Mouse (Mus musculus): Measurements from ENCODE around the gene Tmem132c.
A peak's percentile ranks its signal among the peaks of the same experiment; 100 is the strongest.

Gene Tmem132c

DNA sequence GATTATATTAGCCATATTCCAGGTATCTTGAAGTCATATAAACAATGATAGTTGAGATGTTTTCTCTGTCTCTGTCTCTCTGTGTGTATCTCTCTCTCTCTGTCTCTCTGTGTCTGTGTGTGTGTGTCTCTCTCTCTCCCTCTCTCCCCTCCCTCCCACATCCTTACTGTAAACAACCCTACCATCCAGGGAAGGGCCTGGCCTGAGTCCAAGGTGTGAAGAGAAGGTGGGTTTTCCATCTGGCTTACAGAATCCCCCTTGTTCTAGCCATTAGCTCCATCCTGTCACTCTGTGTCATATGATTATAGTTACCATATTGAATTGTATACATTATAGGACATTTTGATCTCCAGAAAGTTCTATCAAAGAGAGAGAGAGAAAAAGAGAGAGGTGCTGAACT, 182.3 kb downstream of the Tmem132c start:
- DNase-seq: no peak

DNA sequence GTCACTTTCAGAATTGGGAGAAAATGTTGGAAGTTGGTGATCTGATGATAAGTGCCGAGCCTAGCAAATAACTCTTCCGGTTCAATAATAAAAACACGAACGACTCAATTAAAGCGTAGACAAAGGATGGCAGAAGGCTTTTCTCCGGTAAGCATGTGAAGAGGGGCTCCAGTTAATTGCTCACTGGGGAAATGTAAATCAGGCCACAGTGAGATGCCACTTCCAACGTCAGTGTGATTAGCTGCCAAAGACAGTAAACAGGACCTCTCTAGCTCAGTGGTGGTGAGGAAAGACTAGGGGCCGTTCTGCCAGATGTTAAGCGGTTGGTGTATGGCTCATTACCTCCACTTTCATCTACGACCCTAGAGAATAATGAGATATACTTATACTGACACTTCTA, 187.5 kb downstream of the Tmem132c start:
- DNase-seq: no peak

DNA sequence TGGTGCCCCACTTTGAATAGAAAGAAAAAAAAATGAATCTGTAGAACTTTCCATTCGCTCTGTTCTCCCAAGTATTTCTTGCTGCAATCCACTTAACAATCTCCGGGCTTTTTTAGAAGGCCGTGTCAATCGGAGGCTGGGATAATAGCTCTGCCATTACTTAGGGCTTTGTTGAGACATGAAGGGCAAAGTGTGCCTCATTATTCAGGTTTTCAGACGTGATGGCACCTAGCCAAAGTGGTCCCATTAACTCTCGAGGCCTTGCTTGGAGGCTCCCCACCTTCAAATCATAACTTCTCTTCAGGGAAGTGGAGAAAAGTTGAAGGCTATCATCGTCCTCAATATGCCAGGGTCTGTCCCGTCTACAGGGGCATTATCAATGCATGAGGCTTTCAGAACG, 190.0 kb downstream of the Tmem132c start:
- no peak for DNase-seq

DNA sequence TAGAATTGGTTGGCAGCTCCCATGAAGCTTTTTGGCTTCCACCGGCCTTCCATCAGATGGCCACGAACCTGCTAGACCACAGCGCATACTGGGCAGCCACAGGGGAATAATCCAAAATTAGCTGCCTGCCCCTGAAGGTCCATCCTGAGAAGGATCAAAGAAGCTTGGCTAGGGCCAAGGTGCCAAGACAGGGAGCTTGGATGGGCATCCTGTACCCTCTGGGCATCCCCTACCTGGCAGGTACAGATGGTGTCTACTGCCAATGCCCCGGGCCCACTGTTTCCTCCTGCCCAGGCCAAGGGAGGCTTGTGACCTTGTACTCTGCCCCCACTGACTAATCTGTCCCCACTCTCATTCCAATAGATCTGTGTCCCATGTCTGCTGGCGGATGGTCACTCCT, 195.2 kb downstream of the Tmem132c start:
- no peak for DNase-seq

GRCm38 (mm10) chr5:127438639-127439038, 197.0 kb downstream of the Tmem132c start:
- DNase-seq: no peak

DNA sequence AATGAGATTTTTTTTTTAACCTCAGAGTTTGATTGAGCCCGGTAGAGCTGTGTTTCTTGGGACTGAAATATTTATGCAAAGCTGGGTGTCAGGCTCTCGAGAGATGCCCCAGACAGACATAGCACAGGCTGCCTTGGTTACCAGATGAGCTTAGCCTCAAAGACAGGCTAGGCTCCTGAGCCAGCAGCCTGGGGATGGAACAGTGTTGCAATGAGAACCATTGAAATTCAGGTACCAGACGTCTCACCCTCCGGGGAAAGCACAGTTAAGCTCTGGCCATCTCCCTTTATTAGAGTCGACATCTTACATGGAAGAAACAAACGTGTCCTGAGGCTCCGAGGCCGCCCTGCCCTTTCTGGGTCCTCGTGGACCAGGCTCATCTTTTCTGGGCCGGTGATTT, 200.4 kb downstream of the Tmem132c start:
- no peak for DNase-seq

DNA sequence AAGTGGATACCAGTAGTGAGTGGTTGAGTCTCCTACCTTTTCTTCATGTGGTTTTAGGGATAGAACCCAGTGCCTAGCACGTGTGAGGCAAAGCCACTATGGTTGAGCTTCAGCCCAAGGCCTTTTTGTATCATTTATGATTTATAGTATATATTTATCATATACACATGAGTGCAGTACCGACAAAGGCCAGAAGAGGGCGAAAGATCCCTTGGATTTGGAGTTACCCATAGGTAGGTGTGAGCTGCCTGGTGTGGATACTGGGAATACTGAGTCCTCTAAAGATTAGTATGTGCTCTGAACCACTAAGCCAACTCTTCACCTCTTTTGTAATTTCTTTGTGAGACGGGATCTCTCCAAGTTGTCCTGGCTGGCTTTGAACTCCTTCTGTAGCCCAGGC, 212.0 kb downstream of the Tmem132c start:
- DNase-seq: no peak

- no peak for DNase-seq
Observed at GRCm38 (mm10) chr5:127454068-127454467, 212.5 kb downstream of the Tmem132c start.

DNA sequence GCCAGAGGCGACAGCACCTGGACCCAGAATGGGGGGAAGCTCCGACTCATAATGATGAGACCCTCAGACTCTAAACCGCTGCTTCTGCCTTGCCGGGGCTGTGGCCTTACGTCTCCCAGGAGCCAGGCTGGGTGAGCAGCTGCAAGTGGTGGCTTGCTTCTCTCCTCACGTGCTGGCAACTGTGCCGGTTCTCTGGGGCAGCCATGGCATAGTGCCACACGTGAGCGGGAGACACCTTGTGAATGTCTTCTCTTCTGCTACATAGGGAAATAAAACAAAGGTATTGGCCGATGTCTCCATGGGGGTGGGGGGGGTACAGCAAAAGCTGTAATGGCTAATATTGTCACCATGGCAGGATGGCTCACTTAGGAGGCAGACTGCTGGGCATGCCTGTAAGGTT, 214.5 kb downstream of the Tmem132c start:
- DNase-seq: no peak

- peak; percentile 97 for DNase-seq
Observed at GRCm38 (mm10) chr5:127468151-127468550, 226.5 kb downstream of the Tmem132c start.

- DNase-seq: no peak
Observed at GRCm38 (mm10) chr5:127470351-127470750, 228.7 kb downstream of the Tmem132c start.

DNA sequence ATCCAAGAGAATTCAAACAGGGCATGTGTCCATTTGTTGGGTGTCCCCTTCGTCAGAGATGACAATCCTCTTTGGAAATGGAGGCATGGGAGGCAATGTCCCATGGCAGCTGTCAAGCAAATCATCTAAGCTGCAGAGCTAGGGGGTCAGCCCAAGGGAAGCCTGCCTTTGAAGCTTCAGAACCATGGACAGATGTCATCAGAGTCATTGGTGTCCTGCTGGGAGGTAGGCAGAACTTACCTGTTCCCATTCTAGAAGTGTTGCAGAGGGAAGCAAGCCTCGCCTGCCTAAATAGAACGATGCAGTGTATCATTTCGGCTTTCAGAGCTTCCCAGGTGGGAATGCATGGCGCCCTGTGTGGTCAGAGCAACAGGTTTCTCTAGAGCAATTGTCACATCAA, 230.3 kb downstream of the Tmem132c start:
- DNase-seq: no peak

DNA sequence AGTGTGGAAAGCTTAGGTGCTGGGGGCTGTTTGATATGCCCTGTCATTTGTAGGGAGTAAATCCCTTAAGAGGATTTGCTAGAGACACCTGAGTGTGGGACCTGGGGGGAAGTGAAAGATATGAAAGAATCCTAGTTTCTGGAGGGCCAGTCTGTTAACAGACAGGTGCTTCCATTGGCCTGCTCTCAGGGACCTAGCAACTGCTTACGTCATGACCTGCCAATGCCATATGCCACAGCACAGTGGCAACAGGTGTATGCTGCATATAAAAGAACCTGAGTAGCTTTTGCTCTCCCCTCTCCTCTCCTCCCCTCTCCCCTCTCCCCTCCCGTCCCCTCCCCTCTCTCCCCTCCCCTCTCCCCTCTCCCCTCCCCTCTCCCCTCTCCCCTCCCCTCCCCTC, 232.1 kb downstream of the Tmem132c start:
- DNase-seq: no peak

GRCm38 (mm10) chr5:127474856-127475255, 233.2 kb downstream of the Tmem132c start:
- no peak for DNase-seq

DNA sequence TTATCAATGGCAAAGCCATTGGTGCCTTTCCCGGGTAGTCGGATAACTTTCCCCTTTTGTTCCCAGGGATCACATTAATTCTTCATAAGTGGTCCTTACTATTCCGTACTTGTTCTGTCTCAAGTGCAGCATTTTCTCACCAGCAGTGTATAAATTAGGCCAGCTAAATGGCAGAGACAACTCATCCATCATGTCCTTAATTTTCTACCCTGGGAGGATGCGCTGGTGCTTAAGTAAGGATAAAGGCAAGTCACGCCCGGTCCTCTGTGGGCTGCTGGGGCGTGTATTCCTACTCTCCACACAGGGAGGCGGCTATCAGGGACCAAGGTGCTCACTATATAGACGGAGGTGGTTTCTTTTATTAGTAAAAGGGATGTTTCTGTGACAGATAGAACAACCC, 236.2 kb downstream of the Tmem132c start:
- no peak for DNase-seq

GRCm38 (mm10) chr5:127478322-127478721, 236.7 kb downstream of the Tmem132c start:
- DNase-seq: no peak

GRCm38 (mm10) chr5:127480931-127481330, 239.3 kb downstream of the Tmem132c start:
- no peak for DNase-seq

- DNase-seq: no peak
Observed at GRCm38 (mm10) chr5:127481416-127481815, 239.8 kb downstream of the Tmem132c start.

- no peak for DNase-seq
Observed at GRCm38 (mm10) chr5:127482342-127482741, 240.7 kb downstream of the Tmem132c start.

DNA sequence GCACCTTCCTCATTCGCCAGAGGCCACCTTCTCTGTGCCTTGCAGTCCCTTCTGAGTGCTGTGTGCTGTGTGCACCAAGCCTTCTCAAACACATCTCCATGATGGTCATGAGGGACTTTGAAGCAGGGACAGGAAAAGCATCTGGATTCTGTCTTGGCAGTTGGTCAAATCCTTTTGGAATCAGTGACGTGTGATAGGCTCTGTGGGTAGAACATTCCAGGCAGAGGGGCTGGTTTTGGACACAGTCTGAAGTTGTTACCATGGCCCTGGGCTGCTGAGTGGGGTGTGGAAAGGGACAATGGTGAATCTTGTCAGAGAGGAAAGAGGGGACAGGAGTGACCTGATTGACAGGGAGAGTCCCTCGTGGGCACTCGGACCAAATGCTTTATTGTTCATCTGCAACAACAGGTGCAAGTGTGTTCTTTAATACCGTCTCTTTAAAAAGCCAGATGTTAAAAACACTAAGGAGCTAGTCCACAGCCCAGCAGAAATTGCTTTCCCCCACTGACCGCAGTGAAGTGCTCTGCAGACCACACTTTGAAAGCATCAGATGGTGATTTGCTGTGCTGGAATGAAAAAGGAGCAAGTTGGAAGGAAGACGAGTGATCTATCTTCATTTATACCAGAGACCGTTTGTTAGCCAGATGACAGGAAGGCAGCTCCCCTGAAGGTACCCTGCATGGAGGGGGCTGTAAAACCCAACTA, 242.5 kb downstream of the Tmem132c start:
- DNase-seq: no peak

GRCm38 (mm10) chr5:127484813-127485486, 243.3 kb downstream of the Tmem132c start:
- no peak for DNase-seq

DNA sequence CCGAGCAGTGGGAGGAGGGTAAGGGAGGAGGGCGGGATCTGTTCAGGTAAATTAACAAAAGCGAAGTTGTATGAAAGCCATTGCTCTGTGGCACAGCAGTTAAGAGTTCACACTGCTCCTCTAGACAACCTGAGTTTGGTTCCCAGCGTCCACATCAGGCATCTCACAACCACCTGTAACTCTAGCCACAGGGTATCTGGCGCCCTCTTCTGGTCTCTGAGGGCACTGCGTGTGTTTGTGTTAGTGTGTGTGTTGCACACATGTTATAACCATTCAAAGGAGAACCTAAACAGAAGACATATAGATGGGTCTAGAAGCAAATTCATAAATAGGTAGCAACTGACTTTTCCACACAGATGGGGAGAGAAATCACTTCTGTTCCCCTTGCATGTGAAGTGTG, 245.6 kb downstream of the Tmem132c start:
- no peak for DNase-seq

- no peak for DNase-seq
Observed at GRCm38 (mm10) chr5:127488666-127489065, 247.1 kb downstream of the Tmem132c start.

GRCm38 (mm10) chr5:127491724-127492123, 250.1 kb downstream of the Tmem132c start:
- DNase-seq: no peak

DNA sequence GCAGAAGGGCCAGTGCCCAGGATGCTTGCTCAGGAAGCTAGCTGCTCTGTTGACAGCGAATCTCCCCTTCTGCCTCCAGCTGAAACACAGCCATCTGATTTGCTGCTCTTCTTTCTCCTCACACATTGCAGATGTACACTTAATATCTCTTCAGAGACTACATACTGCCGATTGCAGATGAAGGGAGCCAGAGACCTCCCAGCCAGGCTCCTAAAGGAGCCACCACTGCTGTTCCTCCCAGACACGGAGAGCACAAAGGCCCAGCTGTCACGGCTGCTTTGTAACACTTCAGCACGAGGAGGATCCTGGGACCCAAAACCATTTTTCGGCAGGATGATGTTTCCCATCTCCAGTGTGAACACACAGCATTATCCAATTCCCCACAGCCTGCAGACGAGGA, 255.3 kb downstream of the Tmem132c start:
- no peak for DNase-seq

All from heart, adult 11 months (tissue).